Mouse (Mus musculus) ES-E14 (cell line): ENCODE data around the gene Col13a1. TPM values are rescaled to one million over a fixed set of nuclear protein-coding genes. Genes with fewer than 3 reads are reported as not detected.

Source experiments
- DNase-seq: peaks from one replicate; pipeline ENCODE4 v3.0.0-alpha.2; 2013; ENCODE audit warnings: low read depth, low spot score
- H3K27ac ChIP-seq: 2 replicates; pipeline ENCODE4 v1.5.1; 2012; ENCODE audit warnings: low read depth, mild to moderate bottlenecking, low read length, moderate library complexity, mixed read lengths; ENCODE audit not compliant: poor library complexity, insufficient read depth, severe bottlenecking
- H3K36me3 ChIP-seq: 2 replicates; pipeline ENCODE4 v1.6.1; 2012; ENCODE audit warnings: mild to moderate bottlenecking, low read length, moderate library complexity, mixed read lengths; ENCODE audit not compliant: control insufficient read depth, poor library complexity, insufficient read depth, severe bottlenecking
- H3K4me1 ChIP-seq, 2 experiments: fragments of 150-350 bp in 1 of 2; sonication (generic) in 1 of 2; 2 replicates each; pipeline ENCODE4 v1.6.1; 2012; ENCODE audit warnings: low read length in 2 of 2, mild to moderate bottlenecking in 1 of 2, mixed read lengths in 1 of 2; ENCODE audit not compliant: control insufficient read depth in 2 of 2, insufficient read depth in 2 of 2, poor library complexity in 1 of 2
- H3K4me3 ChIP-seq, 2 experiments: fragments of 150-350 bp in 1 of 2; sonication (generic) in 1 of 2; 2 replicates each; pipeline ENCODE4 v1.5.1; 2012; ENCODE audit warnings: low read length in 2 of 2, low read depth in 1 of 2, mild to moderate bottlenecking in 1 of 2, mixed read lengths in 1 of 2; ENCODE audit not compliant: insufficient read depth in 1 of 2, poor library complexity in 1 of 2, severe bottlenecking in 1 of 2
- H3K9ac ChIP-seq: 2 replicates; pipeline ENCODE4 v1.6.1; 2012; ENCODE audit warnings: low read depth, mild to moderate bottlenecking, low read length, mixed read lengths; ENCODE audit not compliant: poor library complexity, insufficient read depth, severe bottlenecking
- H3K9me3 ChIP-seq: fragments of 150-350 bp; sonication (generic); 2 replicates; pipeline ENCODE4 v1.6.1; 2012; ENCODE audit warnings: low read depth, mild to moderate bottlenecking, low read length; ENCODE audit not compliant: control insufficient read depth, insufficient read depth
- CHD2 ChIP-seq: IDR thresholded peaks from 2 replicates; pipeline ENCODE4 v1.6.1; 2014; ENCODE audit warnings: mild to moderate bottlenecking, low read depth, low read length, inconsistent platforms
- HCFC1 ChIP-seq: IDR thresholded peaks from 2 replicates; pipeline ENCODE4 v1.6.1; 2012; ENCODE audit warnings: low read length, inconsistent platforms, borderline replicate concordance; ENCODE audit not compliant: insufficient read depth
- MAFK ChIP-seq: IDR thresholded peaks from 2 replicates; pipeline ENCODE4 v1.6.1; 2014; ENCODE audit warnings: mild to moderate bottlenecking, low read depth, low read length, inconsistent platforms; ENCODE audit not compliant: insufficient read depth
- ZC3H11A ChIP-seq: IDR thresholded peaks from 2 replicates; pipeline ENCODE4 v1.6.1; 2012; ENCODE audit warnings: low read depth, mild to moderate bottlenecking, inconsistent platforms, low read length, borderline replicate concordance
- ZNF384 ChIP-seq: IDR thresholded peaks from 2 replicates; pipeline ENCODE4 v1.6.1; 2012; ENCODE audit warnings: low read depth, low read length, inconsistent platforms
- in situ Hi-C, 2 experiments: fragments of 600-800 bp; cut with MboI; formaldehyde crosslinking; loops; one replicate each; pipeline ENCODE4 v1.15.1; 2025; ENCODE audit warnings: low sequenced_read_pairs in 2 of 2, inconsistent platforms in 1 of 2; ENCODE audit not compliant: unreplicated experiment in 2 of 2
- total RNA-seq: library from RNA; depleted of rRNA; stranded (reverse); fragments of 300-350 nt; gene quantifications from 2 replicates; pipeline ENCODE4 v1.2.3, GENCODE M21; 2012; rRNA removed

Gene Col13a1
- total RNA-seq, 1 experiment = 4.7 TPM

GRCm38 (mm10) chr10:61788499-61788898, 190.4 kb downstream of the Col13a1 start:
- DNase-seq = no peak
- no peak overlapping the region for H3K4me3 ChIP-seq
- no peaks in the 10 kb centered on the region for H3K9me3 ChIP-seq
- peaks cover 4 to 7% of the 10 kb centered on the region in 2 experiments; a peak in 3 of 4 replicates for H3K4me1 ChIP-seq
- H3K9ac ChIP-seq = no peak overlapping the region
- in situ Hi-C loops = no loop called here
- no peak overlapping the region for H3K27ac ChIP-seq
- TF ChIP-seq CHD2 (no peak), ZC3H11A (no peak), HCFC1 (no peak), ZNF384 (no peak), MAFK (no peak)
- no peaks in the 10 kb centered on the region for H3K36me3 ChIP-seq

Other genes starting within 250 kb of the Col13a1 start
- 18.7 and 25.7 TPM in 2 replicates for gene H2afy2, start 195.0 kb downstream of the Col13a1 start, total RNA-seq
- 0.63 and 0.94 TPM in 2 replicates for gene Neurog3, start 154.0 kb upstream of the Col13a1 start, total RNA-seq
- gene Fam241b, start 164.8 kb upstream of the Col13a1 start, total RNA-seq = 6.9 and 7.5 TPM in 2 replicates